Mouse (Mus musculus) naive thymus-derived CD4-positive, alpha-beta T cell, adult 2 months (primary cell): ENCODE results near the gene Gm20388.

ENCODE experiments used
- DNase-seq: peaks from one replicate; pipeline ENCODE4 v3.0.0-alpha.2; 2011; ENCODE audit warnings: low read depth

The Gm20388 gene

DNA sequence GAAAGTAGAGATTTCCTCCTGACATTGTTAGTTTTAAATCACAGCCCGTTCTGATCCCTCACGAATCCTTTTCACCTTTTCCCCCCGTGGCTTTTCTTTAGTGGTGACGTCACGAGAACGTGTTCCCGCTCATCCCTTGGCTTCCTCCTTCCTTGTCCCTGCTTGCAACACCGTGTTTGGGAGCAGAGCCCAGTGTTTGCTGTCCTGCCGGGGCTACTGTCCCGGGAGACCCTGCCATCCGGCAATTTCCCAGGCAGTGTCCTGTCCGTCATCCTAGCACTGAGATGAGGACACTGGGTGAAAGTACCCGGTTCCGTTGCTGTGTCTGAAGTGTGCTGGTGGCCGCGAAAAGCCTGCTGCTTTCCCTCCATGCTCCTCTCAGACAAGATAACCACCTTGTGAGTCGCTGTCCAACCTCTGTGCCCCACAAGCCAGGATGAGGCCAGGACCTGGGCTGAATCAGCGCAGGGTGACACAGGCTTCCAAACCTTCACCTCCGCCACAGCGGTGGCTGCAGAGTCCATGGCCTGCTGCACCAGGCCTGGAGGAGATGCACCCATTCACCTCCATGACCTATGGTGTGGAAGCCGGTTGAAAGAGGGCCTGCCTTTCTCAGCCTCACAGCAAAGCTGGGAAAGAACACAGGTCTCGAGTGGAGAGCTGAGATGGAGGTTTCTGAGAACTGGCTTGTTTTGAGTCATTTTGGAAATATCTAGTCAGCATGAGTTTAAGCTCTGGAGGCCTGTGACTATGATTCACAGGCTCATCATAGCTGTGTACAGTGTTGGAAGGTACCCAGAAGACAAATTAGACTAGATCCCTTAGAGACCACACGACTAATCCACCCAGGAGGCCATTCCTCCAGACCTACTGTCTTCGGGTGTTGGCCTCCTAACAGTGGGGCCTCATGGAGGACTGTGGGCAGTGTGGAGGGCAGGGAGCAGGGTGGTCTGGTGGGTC, 4367.6 kb downstream of the Gm20388 start:
- DNase-seq: no peak

DNA sequence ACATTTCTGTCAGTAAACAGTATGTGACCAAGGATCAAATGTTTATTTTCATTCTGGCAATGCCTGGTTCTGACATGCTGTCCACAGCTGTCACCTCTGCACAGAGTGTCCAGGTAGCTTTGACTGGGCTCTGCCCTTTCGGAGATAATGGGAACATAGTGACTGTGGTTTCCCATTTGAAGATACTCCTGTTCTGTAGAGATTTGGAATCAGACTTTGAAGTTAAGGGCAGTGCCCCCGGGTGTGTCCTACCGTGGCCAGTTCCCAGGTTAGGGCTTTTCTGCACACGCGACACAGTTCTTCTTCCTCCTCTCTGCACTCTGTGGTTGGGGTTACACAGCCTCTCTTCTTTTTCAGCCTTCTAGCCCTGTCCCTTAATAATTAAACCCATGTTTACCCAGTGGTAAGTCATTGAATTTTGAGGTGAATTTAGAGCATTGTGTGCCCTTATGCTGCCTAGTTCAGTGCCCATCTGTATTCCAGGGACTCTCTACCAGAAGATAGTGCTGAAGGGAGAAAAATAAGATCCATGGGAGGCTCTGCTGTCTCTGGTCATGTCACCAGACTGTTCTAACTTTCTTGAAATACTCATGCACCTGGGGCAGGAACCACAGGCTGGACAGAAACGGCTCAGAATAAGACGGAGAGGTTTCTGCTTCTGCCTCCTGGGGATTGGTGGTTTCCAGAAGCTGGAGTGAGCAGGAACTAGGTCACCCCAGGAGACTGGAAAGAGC, 4368.5 kb downstream of the Gm20388 start:
- no peak for DNase-seq

DNA sequence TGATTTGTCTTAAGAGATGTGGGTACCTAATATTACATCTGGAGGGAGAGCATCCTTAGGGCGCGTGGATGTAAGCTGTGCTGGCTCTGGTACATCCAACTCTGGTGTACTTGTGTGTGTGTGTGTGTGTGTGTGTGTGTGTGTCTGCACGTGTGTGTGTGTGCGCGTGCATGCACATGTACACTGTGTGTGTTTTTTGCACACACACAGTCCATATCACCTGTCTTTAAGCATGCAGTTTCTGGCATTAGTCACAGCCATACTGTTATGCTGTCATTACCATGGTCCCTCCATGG, 4369.0 kb downstream of the Gm20388 start:
- no peak for DNase-seq

DNA sequence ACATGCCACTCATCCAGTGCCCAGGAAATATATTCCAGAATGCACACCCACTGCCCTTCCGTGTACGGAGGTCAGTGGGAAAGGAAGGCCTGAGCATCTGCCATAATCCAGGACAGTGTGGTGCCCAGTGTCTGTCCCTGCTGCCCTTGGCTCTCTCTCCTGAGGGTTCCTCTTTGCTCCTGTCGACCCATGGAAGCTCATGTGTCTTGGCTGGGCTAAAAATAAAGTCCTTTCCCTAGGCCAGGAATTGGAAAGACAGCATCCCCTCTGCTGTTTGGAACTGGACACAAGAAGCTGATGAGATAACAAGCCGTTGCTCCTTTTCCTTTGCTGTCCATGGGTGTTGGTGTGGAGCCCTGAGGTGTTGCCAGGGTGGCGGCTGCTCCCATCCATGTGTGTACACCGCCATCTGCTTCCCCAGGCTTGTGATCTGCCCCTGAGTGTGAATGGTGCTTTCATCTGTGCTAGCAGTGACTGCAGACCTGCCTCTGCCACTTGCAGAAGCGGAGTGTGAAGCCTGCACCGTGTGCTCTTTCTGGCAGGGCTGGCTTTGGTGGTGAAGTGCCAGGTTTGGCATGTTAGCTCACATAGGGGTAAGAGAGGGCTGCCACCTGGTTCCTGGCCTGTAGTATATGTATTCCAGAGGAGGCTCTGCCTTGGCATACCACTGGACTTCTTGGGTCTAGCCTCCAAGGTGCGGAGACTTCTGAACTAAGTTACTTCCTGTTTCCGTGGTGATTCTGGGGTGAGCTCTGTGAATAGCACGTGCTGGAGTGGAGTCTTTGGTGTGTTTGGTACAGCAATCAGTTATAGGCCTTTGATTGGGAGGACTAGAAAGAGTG, 4371.3 kb downstream of the Gm20388 start:
- peak; percentile 75 for DNase-seq

DNA sequence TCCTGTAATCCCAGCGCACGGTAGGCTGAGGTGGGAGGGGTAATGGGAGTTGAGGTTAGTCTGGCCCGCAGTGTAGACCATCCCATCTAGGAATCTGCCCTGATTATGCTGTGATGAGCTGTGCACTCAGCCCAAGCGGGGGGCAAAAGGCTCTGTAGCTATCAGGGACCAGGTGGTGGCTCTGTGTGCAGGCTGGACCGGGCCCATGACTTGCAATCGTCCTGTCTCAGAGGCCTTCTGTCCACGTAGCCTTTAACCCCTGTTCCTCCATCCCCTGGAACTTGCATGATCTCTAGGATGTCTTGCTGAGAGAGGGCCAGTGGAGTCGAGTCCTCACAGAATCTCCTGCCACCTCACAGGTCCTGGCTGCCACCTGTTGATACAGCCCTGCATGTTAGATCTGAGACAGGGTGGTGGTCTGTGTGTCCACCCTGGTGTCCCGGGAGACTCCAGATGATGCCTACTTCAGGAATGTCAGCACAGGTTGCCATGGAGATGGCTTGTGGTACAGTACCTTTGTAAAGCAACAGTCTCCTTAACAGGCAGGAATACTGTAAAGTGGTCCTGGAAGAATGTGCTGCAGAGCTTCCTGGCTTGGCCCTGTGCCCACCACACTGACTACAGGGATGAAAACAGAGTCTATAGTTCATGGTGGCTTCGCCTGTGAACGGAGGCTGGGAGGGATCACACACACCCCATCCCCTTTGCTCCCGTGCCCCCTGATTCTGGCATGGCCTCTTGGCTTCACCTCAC, 4372.4 kb downstream of the Gm20388 start:
- DNase-seq: no peak

DNA sequence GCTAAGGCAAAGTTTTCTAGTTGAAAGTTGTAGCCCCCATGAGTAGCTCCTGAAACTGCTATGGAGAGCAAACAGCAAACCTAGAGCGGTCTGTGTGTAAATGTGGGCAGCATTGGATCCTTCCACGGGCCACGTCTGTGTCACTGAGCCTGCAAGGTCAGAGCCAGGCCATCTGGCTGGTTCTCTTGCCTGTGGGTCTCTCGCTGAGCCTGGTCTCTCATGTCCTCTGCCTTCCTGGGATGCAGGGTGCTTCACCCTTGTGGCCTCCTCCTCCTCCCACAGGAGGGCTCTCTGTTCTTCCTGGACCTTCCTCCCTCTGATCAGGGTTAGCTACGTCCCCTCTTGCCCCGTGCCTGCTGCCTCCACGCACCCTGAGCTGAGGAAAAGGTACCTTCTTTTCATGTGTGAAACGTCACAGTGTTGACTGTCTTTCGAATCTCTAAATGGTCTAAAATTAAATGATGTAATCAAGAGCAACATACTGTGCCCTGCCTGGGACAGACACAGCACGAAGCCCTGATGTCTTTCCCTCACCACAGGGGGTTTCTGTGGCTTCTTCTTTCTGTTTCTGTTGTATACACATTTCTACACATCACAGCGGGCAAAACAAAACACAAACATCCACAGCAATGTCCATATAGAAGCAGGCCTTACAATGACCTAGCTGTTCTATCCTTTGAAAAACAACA, 4373.1 kb downstream of the Gm20388 start:
- no peak for DNase-seq

DNA sequence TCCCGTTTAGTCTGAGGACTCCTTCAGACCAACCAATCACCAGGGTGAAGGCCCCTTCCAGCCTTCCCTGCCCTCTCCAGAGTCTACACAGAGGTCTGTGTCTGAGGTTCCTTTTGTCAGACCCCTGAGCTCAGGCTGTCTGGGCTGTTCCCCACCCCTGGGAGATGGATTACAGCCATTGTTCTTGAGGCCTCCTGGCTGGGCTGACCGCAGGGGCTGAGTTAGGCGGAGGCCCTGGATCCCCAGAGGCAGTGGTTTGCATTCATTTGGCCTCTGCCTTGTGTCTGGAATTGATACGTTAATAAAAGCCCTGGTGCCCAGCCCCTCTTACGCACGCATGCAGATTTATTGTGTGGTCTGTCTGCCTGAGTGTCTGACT, 4373.7 kb downstream of the Gm20388 start:
- DNase-seq: no peak

DNA sequence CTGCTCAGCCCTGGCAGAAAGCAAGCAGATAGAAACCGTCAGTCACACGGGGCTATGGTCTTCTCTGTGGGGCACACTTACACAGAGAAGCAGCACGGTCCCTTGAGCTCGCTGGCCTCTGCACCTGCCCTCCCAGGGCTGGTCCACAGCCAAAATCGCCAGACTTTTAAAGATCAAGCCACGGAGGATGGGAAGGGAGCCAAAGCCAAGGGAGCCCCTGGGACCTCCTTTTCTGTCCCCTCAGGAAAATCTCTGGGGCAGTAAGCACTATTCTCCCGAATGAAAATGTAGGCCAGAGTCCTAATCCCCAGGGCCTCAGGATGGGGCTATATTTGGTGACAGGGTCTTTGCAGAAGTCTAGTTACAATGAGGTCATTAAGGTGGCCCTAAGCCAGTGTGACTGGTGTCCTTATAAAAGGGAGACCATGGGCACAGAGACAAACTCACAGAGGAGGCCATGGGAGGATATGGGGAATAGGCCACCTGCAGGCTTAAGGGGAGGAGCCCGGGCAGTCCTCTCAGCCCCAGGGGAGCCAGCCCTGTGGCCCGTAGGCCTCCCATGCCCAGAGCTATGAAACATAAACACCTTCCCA, 4374.4 kb downstream of the Gm20388 start:
- DNase-seq: no peak

DNA sequence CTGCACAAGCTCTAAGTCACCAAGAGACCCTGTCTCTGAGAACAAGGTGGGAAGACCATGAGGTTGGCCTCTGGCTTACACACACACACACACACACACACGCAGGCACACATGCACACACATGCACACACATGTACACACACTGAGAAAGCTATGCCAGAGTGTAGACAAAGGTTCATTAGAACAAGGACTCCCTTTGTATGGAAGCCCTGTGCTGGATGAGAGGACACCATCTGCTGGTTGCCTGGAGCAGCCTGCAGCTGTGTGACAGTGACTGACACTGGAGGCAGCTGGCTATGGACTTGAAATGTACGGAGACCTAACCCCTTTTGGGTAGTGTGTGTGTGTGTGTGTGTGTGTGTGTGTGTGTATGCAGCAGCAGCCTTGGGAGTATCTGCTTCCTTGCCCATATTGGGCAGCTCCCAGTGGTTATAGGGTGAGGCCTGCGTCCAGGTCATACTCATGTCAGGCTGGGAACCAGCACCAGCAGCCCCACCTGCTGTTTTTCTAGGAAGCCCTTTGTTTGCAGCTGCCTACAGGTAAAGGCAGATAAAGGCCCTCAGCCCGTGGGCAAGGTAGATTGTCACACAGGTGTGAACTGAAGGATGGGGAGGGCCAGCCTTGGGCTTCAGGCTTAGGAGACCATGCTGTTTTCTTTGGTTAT, 4376.0 kb downstream of the Gm20388 start:
- DNase-seq: peak; percentile 52

DNA sequence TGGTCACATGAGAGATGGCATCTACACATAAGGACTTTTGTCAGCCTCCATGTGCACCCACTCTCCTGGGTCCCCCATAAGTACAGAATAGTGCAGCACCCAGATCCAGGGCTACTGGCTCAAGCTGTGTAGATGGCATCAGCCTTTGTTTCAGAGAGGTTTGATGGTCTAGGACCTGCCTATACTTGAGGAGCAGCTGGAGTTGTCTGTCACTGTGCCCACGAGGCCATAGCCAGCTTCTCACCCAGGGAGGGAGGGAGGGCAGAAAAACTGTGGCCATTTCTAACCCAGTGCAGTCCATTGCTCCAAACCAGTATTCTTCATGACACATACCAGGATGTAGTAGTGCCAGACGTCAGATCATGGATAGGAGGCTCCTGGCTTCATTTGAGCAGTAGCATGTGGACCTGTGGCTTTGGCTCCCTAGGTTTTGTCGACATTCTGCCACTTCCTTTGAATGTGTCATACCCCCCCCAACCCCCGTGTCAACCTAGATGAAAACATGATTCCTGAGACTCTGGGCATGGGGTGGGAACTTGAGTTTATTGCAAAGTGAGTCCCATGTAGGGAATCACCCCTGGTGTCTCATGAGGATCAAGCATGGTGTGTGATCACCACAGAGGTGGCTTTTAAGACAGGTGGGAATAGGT, 4377.7 kb downstream of the Gm20388 start:
- no peak for DNase-seq

DNA sequence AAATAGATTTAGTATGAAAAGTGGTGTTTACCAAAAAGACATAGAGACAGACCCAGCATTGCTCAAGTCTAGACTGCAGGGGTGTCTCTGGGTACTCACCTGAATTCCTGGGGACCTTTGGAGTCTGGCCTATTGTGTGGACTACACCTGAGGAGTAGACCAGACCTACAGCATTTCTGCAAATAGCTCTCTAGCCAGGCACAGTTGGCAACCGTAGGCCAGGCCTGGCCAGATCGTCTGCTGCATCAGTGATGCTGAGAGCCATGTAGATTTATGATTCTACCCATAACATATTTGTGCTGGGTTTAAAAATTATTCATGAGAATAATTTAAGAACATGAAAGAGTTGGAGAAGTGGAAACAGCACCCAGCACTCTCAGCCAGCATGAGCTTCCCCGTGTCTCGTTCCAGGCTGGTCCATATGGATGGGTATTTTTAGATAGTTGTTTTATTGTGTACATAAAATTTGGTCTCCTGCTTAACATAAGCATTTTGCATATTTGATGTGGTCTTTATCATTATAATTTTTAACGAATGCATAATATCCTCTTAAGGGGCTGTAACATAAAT, 4378.9 kb downstream of the Gm20388 start:
- DNase-seq: no peak

DNA sequence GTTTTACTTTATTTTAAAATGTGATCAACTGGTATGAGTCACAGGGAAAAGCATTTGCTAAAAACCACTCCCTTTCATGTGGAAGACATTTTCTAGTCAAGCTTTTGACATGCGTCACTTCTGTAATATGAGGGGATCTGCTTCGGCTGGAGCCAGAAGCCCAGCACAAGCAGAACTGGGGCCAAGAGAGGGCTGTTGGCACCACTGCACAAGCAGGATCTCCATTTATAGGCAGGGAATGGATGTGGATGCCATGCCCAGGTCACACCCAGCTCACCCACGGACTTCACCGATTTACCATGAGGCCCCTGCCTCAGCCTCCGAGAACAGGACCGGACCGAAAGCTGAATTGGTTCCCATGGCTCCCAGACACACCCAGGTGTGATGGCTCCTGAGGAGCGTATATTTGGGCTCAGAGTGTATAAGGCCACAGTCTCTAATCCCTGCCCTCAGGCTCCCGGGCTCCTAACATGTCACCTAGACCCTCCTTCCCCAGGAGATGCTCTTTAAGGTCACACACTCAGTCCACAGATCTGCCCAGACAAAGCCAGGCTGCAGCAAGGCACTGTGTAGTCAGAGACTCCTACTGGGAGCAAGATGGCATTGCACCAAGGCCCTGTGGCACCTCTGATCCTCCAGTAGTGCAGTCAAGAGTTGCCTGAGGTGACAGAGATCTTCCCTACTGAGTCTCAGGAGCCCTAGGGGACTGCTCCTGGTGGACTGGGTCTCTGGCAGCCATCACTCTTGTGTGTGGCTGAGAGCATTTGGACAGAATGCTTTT, 4380.5 kb downstream of the Gm20388 start:
- peak; percentile 64 for DNase-seq

DNA sequence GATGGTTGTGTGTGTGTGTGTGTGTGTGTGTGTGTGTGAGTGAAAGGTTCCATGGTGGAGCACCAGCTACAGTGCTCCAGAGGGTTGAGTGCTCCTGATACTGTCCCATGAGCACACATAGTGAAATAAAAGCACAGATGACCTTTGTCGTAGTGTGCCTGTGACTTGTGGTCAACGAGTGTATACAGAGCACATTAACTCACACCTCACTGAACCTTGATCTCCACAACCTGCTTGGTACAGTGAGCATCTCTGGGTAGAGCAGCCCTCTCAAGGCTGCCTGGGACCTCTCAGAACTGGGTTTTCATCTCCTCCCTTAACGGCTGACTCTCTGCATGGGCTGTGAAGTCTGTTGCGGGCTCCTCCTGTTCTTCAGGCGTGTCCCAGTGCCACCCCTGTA, 4381.1 kb downstream of the Gm20388 start:
- no peak for DNase-seq

DNA sequence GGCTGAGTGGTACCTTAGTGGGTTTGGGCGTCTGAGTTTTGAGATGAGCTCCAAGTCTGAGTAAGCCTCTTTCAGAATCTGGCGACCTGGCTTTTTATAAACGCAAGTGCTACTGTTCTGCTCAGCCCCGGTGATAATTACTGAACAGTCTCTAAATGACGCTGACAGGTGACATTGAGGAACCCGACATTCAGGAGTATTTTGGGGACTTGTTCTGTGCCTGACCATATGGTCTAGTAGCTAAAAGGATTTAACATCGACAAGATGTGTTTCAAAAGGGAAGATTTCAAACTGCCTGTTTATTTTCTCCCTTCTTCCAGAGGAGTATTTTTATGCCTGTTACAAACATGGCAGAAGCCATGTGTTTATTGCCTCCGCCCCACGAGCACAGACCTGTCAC, 4382.3 kb downstream of the Gm20388 start:
- no peak for DNase-seq

DNA sequence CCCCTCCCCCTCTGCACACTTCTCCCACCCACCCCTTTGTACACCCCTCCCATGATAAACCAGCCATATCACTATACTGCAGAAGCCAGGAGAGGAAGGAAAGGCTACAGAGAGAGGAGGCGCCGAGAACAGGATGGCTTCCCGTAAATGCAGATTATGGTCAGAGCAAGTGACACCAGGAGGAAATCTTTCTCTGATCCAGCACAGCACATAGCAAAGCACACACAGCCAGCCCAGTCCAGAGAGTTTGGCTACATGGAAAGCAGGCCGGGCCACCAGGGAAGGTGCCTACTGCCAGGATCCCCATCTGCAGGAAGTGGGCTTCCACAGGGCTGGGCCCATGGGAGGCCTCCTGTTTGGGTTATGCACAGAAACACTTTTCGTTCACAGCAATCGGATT, 4383.8 kb downstream of the Gm20388 start:
- no peak for DNase-seq

DNA sequence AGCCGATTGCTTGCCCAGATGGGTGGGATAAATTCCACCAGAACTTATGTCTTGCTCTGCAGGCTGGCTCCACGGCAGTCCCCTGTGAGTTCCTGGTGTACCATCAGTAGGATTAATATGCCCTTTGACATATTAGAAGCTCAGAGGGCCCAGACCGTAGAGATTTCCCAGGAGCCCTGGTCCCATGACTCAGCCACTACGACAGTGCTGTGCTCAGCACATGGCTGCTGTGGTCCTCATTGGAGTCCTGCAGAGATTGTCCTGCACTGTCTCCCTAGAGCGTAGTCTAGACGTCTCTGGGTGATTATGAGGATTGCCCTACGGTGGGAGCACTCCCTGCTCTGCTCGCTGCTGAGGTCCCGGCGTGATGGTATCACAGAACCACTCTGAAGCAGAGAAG, 4384.3 kb downstream of the Gm20388 start:
- DNase-seq: no peak

DNA sequence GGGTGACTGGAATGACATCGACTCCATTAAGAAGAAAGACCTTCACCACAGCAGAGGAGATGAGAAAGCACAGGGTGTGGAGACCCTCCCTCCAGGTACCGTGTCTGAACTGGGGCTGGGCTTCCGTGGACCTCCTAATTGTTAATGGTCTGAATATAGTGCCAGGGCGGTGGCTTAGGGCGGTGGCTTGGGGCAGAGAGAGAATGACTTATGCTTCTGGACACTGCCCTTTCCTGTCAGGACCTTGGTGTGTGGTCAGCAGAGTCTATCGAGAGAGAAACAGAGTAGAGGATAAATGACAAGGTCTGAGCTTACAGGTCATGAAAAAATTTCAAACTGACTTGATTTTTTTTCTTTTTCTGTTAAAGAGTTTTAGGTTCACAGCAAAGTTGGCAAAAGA, 4384.7 kb downstream of the Gm20388 start:
- no peak for DNase-seq

DNA sequence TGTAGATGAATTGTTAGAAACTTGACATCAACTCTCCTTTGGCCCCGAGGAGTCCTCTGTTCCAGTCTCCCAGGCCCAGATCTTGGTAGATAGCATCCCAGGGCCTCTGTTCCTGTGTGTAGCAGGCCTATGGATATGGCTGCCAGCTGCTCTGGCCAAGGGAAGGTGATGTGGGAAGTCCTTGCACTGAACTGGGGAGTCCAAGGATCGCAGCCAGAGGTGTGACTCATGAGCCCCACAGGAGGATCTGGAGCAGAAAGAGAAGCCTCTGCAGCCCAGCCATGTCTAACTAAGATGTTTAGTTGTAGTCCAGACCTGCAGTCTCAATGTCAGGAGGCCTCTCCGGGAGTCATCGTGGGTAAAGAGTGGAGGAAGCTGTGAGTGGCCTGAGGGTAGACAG, 4390.9 kb downstream of the Gm20388 start:
- DNase-seq: no peak
